Mouse (Mus musculus) ES-Bruce4 (cell line): ENCODE data around the gene Catsper2.

Experiments used
- CTCF ChIP-seq: IDR thresholded peaks from one replicate; pipeline ENCODE4 v1.8.1; 2011; ENCODE audit warnings: low read depth, low read length
- EP300 ChIP-seq: IDR thresholded peaks from 2 replicates; pipeline ENCODE4 v1.6.1; 2011; ENCODE audit warnings: low read depth, low read length; ENCODE audit not compliant: insufficient read depth
- POLR2A ChIP-seq: IDR thresholded peaks from one replicate; pipeline ENCODE4 v1.8.1; 2011; ENCODE audit warnings: low read length; ENCODE audit not compliant: insufficient read depth

DNA sequence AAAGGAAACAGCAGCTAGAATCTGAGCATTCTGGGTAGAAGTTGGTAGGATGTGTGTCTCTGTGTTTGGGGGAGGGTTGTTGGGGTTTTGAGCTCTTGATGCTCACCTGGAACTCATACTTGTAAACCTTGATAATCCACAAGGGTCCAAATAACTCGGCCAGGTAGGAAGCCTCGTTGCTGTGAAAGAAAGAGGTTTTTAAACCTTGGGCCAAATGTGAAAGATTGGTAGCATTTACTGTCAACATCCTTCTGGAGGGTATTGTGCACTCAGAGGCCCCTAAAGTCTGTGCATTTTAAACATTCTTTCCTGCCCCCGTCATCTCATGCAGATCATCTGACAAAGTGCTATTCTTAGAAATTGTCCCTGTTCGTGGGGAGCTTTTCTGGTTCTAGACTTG lies 39.4 kb upstream of the Catsper2 start, which contains the start of gene Hypk:
- TF ChIP-seq CTCF (no peak), POLR2A (no peak), EP300 (no peak)
